Mouse (Mus musculus) liver, postnatal 0 days (tissue): ENCODE results near the gene Gsx1. TPM values are rescaled to one million over a fixed set of nuclear protein-coding genes. Genes with fewer than 3 reads are reported as not detected.
A peak's percentile ranks its signal among the peaks of the same experiment; 100 is the strongest.

Experiments used
- ATAC-seq: fragments of 200-750 bp; cut with Nextera tagmentation; 2 replicates; pipeline ENCODE4 v1.8.0; 2017; ENCODE audit warnings: mild to moderate bottlenecking, moderate library complexity
- DNase-seq: peaks from one replicate; pipeline ENCODE4 v3.0.0-alpha.2; 2016
- H3K27ac ChIP-seq: fragments of 300-500 bp; sonication (generic); 2 replicates; pipeline ENCODE4 v1.5.1; 2014; ENCODE audit warnings: antibody characterized with exemption, moderate library complexity, mild to moderate bottlenecking, low read depth
- H3K27me3 ChIP-seq: fragments of 300-500 bp; sonication (generic); 2 replicates; pipeline ENCODE4 v1.6.1; 2014; ENCODE audit warnings: low read length, control low read depth, mixed read lengths; ENCODE audit not compliant: insufficient read depth
- H3K36me3 ChIP-seq: fragments of 300-500 bp; sonication (generic); replicated peaks from 2 replicates; pipeline ENCODE4 v1.6.1; 2014; ENCODE audit warnings: mild to moderate bottlenecking, control low read depth, low read length, moderate library complexity, mixed read lengths; ENCODE audit not compliant: insufficient read depth
- H3K4me1 ChIP-seq: fragments of 300-500 bp; sonication (generic); 2 replicates; pipeline ENCODE4 v1.6.1; 2014; ENCODE audit warnings: antibody characterized with exemption, mild to moderate bottlenecking, control low read depth; ENCODE audit not compliant: insufficient read depth
- H3K4me2 ChIP-seq: fragments of 300-500 bp; sonication (generic); 2 replicates; pipeline ENCODE4 v1.6.1; 2014; ENCODE audit warnings: low read depth, mild to moderate bottlenecking, low read length, moderate library complexity, mixed read lengths
- H3K4me3 ChIP-seq: fragments of 300-500 bp; sonication (generic); 2 replicates; pipeline ENCODE4 v1.5.1; 2014; ENCODE audit warnings: low read depth, low read length
- H3K9ac ChIP-seq: fragments of 300-500 bp; sonication (generic); replicated peaks from 2 replicates; pipeline ENCODE4 v1.6.1; 2014; ENCODE audit warnings: mild to moderate bottlenecking, moderate library complexity
- H3K9me3 ChIP-seq: fragments of 300-500 bp; sonication (generic); 2 replicates; pipeline ENCODE4 v1.6.1; 2016; ENCODE audit warnings: mild to moderate bottlenecking, control low read depth, low read length, mixed read lengths
- CTCF ChIP-seq: sonication (generic); IDR thresholded peaks from 2 replicates; pipeline ENCODE4 v1.5.1; 2016; ENCODE audit warnings: antibody characterized with exemption, low read depth
- EP300 ChIP-seq: IDR thresholded peaks from 2 replicates; pipeline ENCODE4 v1.6.1; 2016; ENCODE audit warnings: antibody characterized with exemption, low read depth, mild to moderate bottlenecking
- WGBS: fragments of 180-500 bp; shearing (Covaris S2); extraction: QIAGEN DNeasy Blood & Tissue Kit; methylation state at CpG from one replicate; pipeline ENCODE4 v1.1.7; 2014; ENCODE audit not compliant: insufficient replicate concordance; 5-methylcytosine and 5-hydroxymethylcytosine counted together
- polyA plus RNA-seq: library from polyadenylated mRNA; unstranded; fragments of >200 nt; fragmentation: Nextera tagmentation; extraction: Ambion mirVana; gene quantifications from 2 replicates; pipeline ENCODE4 v1.2.1, GENCODE M21; 2015

Gene Gsx1
- polyA plus RNA-seq, 1 experiment from 2014 or later: not detected

DNA sequence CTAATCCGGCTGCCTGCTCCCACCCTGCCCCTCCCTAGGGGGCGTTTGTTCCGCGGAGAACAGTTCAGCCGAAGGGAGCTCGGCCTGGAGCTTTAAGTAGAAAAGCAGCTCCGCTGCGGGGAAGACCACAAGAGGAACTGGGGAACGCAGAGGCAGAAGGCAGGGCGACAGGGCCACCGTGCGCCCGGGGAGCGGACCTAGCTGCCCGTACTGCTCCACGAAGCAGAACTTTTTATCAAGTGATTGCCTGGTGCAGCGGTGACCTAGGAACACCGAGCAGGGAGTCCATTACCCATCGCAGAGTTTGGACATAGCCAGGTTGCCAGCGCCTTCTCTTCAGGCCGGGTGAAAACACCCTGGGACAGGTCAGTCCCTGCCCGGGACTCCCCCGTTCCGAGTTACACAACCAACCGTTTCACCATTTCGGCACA, 2.5 kb upstream of the Gsx1 start:
- Histone ChIP-seq H3K36me3 (no peaks in the 10 kb centered on the region), H3K27ac (no peak overlapping the region), H3K4me2 (peak overlapping the region; percentile 57), H3K9ac (no peak overlapping the region), H3K27me3 (peaks cover 68% of the 10 kb centered on the region), H3K4me1 (peaks cover 21% of the 10 kb centered on the region), H3K9me3 (peaks cover 5% of the 10 kb centered on the region), H3K4me3 (peak overlapping the region; percentile 29)
- WGBS: under 1% methylated on average over 26 of the region's 26 CpGs
- ATAC-seq: no peak
- peak; percentile 28 for DNase-seq
- no peak for TF ChIP-seq EP300
- no peak for TF ChIP-seq CTCF

DNA sequence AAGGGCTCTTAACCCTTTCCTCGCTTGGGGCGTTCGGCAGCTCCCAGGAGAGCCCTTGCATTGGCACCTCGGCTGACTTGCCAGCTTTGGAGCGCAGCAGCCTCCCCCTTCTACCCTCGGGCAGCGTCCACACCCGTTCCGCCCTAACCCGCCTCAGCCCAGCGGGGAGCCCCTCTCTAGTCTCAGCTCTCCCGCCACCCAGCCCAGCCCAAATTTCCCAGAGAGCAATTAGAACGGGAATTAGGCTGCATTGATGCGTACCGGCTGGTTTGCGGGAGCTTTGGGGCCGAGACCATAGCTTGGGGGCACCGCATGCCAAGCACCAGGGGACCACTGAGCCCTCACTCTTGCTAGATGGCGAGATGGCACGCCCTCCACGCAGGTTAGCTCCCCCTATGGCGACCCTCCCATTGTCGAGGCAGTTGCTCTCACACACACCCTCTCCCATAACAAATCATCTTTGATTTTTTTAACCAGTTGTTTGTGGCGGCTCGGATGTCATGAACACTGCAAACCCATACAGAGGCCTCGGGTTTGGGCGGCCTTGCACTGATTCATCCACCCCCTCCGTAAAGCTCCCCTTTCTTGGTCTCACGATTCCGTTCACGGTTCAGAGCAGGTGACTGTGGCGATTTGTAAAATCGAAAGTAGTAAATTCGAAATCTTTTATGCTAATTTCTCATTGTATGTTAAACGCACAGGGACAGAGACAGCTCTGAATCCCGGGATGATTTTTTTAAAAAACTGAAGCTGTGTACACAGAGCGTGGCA, 1.5 kb upstream of the Gsx1 start:
- H3K27ac ChIP-seq: no peak overlapping the region
- H3K9ac ChIP-seq: no peak overlapping the region
- H3K4me2 ChIP-seq: peak overlapping the region; percentile 57
- no peak for ATAC-seq
- TF ChIP-seq EP300 (no peak), CTCF (no peak)
- no peaks in the 10 kb centered on the region for H3K36me3 ChIP-seq
- H3K27me3 ChIP-seq: peaks cover 74% of the 10 kb centered on the region
- 2% methylated on average over 37 of the region's 37 CpGs for WGBS
- H3K9me3 ChIP-seq: peaks cover 5% of the 10 kb centered on the region
- H3K4me1 ChIP-seq: peaks cover 21% of the 10 kb centered on the region
- no peak for DNase-seq
- peak overlapping the region; percentile 29 for H3K4me3 ChIP-seq

- Histone ChIP-seq H3K9ac (no peak overlapping the region), H3K27ac (no peak overlapping the region), H3K4me3 (peak overlapping the region; percentile 29), H3K9me3 (peaks cover 5% of the 10 kb centered on the region), H3K4me2 (peak overlapping the region; percentile 57), H3K4me1 (peaks cover 21% of the 10 kb centered on the region), H3K27me3 (peaks cover 81% of the 10 kb centered on the region), H3K36me3 (no peaks in the 10 kb centered on the region)
- 4% methylated on average over 24 of the region's 25 CpGs for WGBS
- ATAC-seq (no peak), DNase-seq (no peak)
- TF ChIP-seq EP300 (no peak), CTCF (no peak)
These were observed 835 bp upstream of the Gsx1 start for GRCm38 (mm10) chr5:147187552-147188170.

DNA sequence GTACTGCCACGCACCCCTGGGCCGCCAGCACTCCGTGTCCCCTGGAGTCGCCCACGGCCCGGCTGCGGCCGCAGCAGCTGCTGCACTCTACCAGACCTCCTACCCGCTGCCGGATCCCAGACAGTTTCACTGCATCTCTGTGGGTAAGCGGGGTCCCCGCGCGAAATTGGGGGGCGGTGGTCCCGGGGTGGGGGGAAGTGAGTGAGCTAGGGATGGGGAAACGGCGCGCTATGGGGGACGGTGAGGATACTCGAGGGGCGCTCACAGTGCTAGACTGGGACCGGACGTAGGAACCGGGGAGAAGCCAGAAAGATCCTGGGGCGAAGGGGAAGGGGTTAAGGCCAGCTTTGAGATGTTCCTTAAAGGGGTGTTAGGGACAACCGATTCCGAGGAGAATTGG, 660 bp downstream of the Gsx1 start:
- ATAC-seq (no peak), DNase-seq (no peak)
- 4% methylated on average over 28 of the region's 28 CpGs for WGBS
- H3K27ac ChIP-seq: no peak overlapping the region
- peak overlapping the region; percentile 29; the same call in 1 of the 2 replicates for H3K4me3 ChIP-seq
- H3K27me3 ChIP-seq: peaks cover 93% of the 10 kb centered on the region
- peak overlapping the region; percentile 56; the same call in 1 of the 2 replicates for H3K4me2 ChIP-seq
- H3K9ac ChIP-seq: no peak overlapping the region
- H3K9me3 ChIP-seq: no peaks in the 10 kb centered on the region
- peaks cover 21% of the 10 kb centered on the region for H3K4me1 ChIP-seq
- H3K36me3 ChIP-seq: no peaks in the 10 kb centered on the region
- no peak for TF ChIP-seq CTCF
- no peak for TF ChIP-seq EP300

GRCm38 (mm10) chr5:147189836-147190602, 1.5 kb downstream of the Gsx1 start:
- H3K36me3 ChIP-seq: no peaks in the 10 kb centered on the region
- no peaks in the 10 kb centered on the region for H3K9me3 ChIP-seq
- H3K9ac ChIP-seq: no peak overlapping the region
- ATAC-seq (no peak), DNase-seq (no peak)
- TF ChIP-seq EP300 (no peak), CTCF (no peak)
- H3K4me3 ChIP-seq: no peak overlapping the region
- peaks cover 89% of the 10 kb centered on the region for H3K27me3 ChIP-seq
- H3K4me2 ChIP-seq: no peak overlapping the region
- H3K27ac ChIP-seq: no peak overlapping the region
- peaks cover 21% of the 10 kb centered on the region for H3K4me1 ChIP-seq
- 2% methylated on average over 46 of the region's 46 CpGs for WGBS

GRCm38 (mm10) chr5:147190885-147191284, 2.4 kb downstream of the Gsx1 start:
- peaks cover 21% of the 10 kb centered on the region for H3K4me1 ChIP-seq
- under 1% methylated on average over 7 of the region's 7 CpGs for WGBS
- H3K4me2 ChIP-seq: no peak overlapping the region

More at GRCm38 (mm10) chr5:147190885-147191284, 2.4 kb downstream of the Gsx1 start:
- no peak overlapping the region for H3K9ac ChIP-seq
- DNase-seq (no peak), ATAC-seq (no peak)
- H3K27ac ChIP-seq: no peak overlapping the region
- no peak overlapping the region for H3K4me3 ChIP-seq
- no peaks in the 10 kb centered on the region for H3K36me3 ChIP-seq
- H3K27me3 ChIP-seq: peaks cover 82% of the 10 kb centered on the region
- TF ChIP-seq CTCF (no peak), EP300 (no peak)
- no peaks in the 10 kb centered on the region for H3K9me3 ChIP-seq
